Mouse (Mus musculus) hindbrain, embryonic 16.5 days (tissue): ENCODE measurements around the gene Cbx8. TPM values are rescaled to one million over a fixed set of nuclear protein-coding genes. Genes with fewer than 3 reads are reported as not detected.

Experiments used
- ATAC-seq: fragments of 200-750 bp; cut with Nextera tagmentation; 2 replicates; pipeline ENCODE4 v1.8.0; 2017; ENCODE audit warnings: moderate TSS enrichment, moderate library complexity
- H3K27ac ChIP-seq: fragments of 300-500 bp; sonication (generic); 2 replicates; pipeline ENCODE4 v1.5.1; 2014; ENCODE audit warnings: low read depth, mild to moderate bottlenecking, control low read depth, low read length, moderate library complexity
- H3K27me3 ChIP-seq: fragments of 300-500 bp; sonication (generic); replicated peaks from 2 replicates; pipeline ENCODE4 v1.6.1; 2014; ENCODE audit warnings: low read length; ENCODE audit not compliant: control insufficient read depth, insufficient read depth
- H3K36me3 ChIP-seq: fragments of 300-500 bp; sonication (generic); 2 replicates; pipeline ENCODE4 v1.6.1; 2014; ENCODE audit warnings: mild to moderate bottlenecking, low read length, moderate library complexity, mixed read lengths; ENCODE audit not compliant: control insufficient read depth, insufficient read depth
- H3K4me1 ChIP-seq: fragments of 300-500 bp; sonication (generic); 2 replicates; pipeline ENCODE4 v1.6.1; 2014; ENCODE audit warnings: low read depth, low read length; ENCODE audit not compliant: control insufficient read depth, insufficient read depth
- H3K4me2 ChIP-seq: fragments of 300-500 bp; sonication (generic); 2 replicates; pipeline ENCODE4 v1.6.1; 2014; ENCODE audit warnings: mild to moderate bottlenecking, low read length, control low read depth, moderate library complexity
- H3K4me3 ChIP-seq: fragments of 300-500 bp; sonication (generic); 2 replicates; pipeline ENCODE4 v1.5.1; 2014; ENCODE audit warnings: mild to moderate bottlenecking, low read length, control low read depth, moderate library complexity
- H3K9ac ChIP-seq: fragments of 300-500 bp; sonication (generic); 2 replicates; pipeline ENCODE4 v1.6.1; 2014; ENCODE audit warnings: low read depth, mild to moderate bottlenecking, control low read depth, low read length, moderate library complexity
- H3K9me3 ChIP-seq: fragments of 300-500 bp; sonication (generic); 2 replicates; pipeline ENCODE4 v1.6.1; 2014; ENCODE audit warnings: mild to moderate bottlenecking, low read length, moderate library complexity; ENCODE audit not compliant: control insufficient read depth
- WGBS: fragments of 180-500 bp; shearing (Covaris S2); extraction: QIAGEN DNeasy Blood & Tissue Kit; methylation state at CpG from one replicate; pipeline ENCODE4 v1.1.7; 2014; 5-methylcytosine and 5-hydroxymethylcytosine counted together
- polyA plus RNA-seq: library from polyadenylated mRNA; unstranded; fragments of >200 nt; fragmentation: Nextera tagmentation; extraction: Ambion mirVana; gene quantifications from 2 replicates; pipeline ENCODE4 v1.2.1, GENCODE M21; 2015

The Cbx8 gene
- polyA plus RNA-seq, 1 experiment from 2014 or later = 9.5 TPM

DNA sequence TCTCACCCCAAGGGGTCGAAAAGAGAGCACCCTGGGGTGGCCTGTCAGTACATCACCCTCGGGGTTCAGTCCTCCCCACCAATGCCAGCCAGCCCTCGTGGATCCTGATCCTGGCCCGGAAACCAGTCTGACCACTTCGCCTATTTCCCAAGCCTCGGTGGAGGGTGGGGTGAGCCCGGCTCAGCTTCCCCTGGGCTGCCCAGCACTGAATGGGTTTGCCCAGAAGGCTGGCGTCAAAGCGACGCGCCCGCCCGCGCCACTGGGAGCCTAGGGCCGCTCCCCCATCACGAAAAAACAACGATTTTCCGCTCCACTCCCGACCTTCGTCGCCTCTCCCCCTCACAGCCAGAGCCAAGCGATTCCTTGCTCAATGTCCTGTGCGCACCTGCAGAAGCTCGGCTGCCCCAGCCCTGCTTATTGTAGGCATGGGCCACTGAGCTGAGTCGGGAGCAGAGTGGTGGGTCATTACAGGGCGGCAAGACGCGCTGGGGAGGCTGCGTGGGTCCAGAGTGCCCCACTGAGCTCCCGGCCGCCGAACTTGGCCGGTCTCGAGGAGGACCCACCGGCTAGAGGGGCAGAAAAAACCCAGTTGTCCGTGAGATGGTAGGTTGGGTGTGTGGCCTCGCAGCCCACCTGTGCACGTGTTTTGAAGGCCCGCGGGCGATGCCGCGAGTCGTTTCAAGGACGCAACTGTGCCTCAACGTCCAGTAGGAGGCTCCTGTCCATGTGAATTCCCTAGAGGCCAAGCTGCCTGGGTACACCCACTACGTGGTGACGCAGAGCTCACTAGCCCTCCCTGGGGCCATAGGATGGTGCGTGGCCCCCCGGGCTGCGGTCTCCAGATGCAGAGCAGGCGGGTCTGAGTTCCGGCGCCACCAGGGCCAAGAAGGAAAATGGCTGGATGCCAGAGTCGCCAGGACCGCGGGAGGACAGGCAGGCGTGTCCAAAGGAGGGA is 17.5 kb upstream of the Cbx8 start:
- Histone ChIP-seq H3K27me3 (peaks cover 14% of the 10 kb centered on the region), H3K4me1 (peaks cover 40% of the 10 kb centered on the region), H3K9me3 (no peaks in the 10 kb centered on the region), H3K9ac (peak overlapping the region; percentile 37), H3K4me3 (peak overlapping the region; percentile 11; the same call in 1 of the 2 replicates), H3K27ac (no peak overlapping the region), H3K36me3 (no peaks in the 10 kb centered on the region), H3K4me2 (peak overlapping the region; percentile 50)
- ATAC-seq = no peak
- 1% methylated on average over 55 of the region's 58 CpGs for WGBS

DNA sequence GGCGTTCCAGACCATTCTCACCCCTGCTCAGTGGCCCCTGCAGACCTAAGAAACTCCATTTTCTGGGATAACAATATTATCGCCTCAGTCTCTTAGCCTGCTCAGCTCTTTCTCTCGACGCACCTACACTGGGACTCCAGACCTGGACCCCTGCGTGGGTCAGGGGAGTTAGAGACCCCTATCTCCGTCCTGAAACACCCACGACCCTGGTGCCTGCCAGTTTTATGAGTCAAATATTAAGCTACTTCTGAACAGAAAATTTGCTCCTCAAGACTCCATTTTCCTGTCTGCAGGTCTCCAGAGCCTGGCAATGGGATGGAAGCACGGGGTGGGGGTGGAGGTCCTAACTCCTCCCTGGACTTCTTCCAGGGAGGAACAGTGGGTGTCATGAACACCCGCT is 16.5 kb upstream of the Cbx8 start:
- Histone ChIP-seq H3K27ac (peak overlapping the region; percentile 89), H3K4me3 (peak overlapping the region; percentile 58), H3K9ac (peak overlapping the region; percentile 86), H3K4me2 (peak overlapping the region; percentile 97), H3K4me1 (peaks cover 46% of the 10 kb centered on the region), H3K27me3 (peaks cover 14% of the 10 kb centered on the region), H3K9me3 (no peaks in the 10 kb centered on the region), H3K36me3 (no peaks in the 10 kb centered on the region)
- 6% methylated on average over 9 of the region's 9 CpGs for WGBS
- no peak for ATAC-seq

DNA sequence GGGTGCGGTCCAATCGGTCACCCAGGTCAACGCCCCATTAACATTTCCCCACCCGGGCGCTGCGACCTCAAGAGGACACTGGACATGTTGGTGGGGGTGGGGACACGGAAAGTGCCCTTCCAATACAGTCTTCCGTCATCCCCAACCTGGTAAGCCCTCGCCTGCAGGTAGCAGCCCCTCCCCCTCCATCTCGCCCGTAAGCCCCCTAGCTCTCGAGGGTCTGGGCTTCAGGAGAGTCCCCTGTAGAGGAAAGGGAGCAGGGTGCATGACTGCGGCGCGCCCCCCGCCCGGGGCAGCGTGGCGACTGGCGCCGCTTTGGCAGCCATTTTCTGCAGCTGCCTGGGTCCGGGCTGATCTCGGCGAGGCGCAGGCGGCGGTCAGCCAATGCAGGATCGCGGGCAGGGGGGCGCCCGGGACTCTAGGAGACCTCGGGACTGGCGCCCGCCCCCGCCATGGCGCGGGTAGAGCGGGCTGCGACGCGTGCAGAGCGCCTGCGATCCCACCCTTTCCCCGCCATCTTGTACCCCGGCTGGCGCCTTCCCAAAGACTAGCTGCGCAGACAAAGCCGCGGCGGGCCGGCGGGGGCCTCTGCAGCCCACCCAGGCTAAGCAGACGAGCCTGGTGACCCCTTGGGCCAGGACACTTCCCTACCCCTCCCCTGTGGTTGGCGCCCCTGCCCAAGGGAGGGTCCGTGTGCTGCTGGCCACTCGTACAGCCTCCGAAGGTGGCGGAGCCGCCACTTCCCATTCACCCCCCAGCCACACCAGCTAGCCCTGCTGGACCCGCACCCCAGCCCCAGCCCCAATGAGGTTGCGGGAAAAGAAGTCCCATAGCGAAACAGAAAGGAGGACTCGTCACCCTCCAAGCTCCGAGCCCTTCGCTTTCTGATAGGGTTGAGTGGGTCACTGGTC is 15.8 kb upstream of the Cbx8 start:
- peak overlapping the region; percentile 97 for H3K4me2 ChIP-seq
- H3K4me3 ChIP-seq = peak overlapping the region; percentile 58
- H3K4me1 ChIP-seq = peaks cover 49% of the 10 kb centered on the region
- peaks cover 19% of the 10 kb centered on the region for H3K27me3 ChIP-seq
- peak; percentile 7 for ATAC-seq
- peak overlapping the region; percentile 86 for H3K9ac ChIP-seq
- no peaks in the 10 kb centered on the region for H3K9me3 ChIP-seq
- H3K36me3 ChIP-seq = no peaks in the 10 kb centered on the region
- under 1% methylated on average over 55 of the region's 65 CpGs for WGBS
- peak overlapping the region; percentile 89 for H3K27ac ChIP-seq

DNA sequence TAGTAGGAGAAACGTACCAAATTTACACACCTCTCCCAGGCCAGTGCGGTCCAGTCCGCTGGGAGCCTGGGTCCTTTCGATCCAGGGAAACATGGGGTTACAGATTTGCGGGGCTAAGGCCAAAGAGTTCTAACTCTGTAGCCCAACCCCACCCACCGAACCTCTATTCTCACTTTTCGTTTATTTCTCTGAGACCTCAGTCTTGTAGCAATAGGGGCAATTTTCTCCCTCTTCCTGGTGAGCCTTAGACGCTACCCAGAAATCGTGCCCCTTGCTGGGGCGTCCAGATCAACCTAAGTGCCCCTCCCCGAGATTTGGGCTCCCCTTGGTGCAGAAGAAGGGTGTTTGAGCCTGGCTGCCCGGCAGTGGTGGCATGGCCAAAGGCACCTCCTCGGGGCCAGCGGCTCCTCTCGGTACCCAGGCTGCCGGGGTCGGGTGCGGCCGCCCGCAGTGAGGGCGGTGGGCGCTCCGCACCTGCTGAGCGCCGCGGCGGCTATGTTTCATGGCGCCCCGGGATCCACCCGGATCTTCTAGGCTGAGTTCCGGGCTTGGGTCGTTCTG is 14.9 kb upstream of the Cbx8 start:
- no peaks in the 10 kb centered on the region for H3K9me3 ChIP-seq
- peaks cover 49% of the 10 kb centered on the region for H3K4me1 ChIP-seq
- peak overlapping the region; percentile 86 for H3K9ac ChIP-seq
- WGBS = 1% methylated on average over 32 of the region's 32 CpGs
- peak overlapping the region; percentile 89 for H3K27ac ChIP-seq
- peak overlapping the region; percentile 58 for H3K4me3 ChIP-seq
- no peaks in the 10 kb centered on the region for H3K36me3 ChIP-seq
- no peak for ATAC-seq
- peaks cover 28% of the 10 kb centered on the region for H3K27me3 ChIP-seq
- H3K4me2 ChIP-seq = peak overlapping the region; percentile 97

DNA sequence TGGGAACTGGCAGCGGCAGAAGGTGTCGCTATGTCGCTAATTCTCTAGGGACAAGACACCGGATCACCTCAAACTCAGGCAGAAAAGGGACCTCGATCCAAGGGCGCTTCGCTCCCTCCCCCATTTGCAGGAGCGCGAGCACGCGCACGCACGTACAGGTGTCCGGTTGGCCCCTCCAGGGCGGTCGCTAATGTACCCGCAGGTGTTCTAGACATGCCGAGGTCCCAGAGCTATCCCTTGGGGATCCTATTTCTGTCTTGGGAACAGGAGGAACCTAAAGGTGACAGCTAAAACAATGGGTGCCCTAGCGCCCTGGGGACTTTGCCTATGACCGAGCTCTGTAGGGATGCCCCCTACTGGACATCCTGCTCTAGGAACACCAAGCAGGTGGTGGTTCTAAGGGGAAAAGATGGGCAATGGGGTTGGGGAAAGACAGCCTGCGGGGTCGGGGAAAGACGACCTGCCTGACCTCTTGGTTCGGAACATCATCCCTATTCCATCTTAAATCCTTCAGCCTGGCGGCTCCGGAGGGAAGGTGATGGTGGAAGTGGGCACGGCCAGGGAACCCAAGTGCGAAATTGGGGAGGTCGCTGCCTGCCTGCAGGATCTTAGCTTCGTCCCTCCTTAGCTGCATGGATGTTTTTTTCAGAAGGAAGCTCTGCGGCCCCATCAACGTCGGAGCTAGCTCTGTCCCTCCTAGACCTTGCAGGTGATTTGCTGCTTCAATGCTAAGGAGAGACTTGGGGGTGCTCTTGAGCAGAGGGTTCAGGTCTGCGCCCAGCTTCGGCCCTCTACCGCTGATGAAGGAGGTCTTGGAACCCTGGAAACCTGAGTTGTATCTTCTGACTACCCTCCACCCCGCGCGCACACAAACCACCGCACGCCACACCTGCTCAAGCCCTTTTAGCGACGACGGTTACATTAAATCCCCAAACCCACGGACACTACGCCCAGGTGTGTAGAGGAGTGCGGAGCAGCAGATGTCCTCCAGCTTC is 13.9 kb upstream of the Cbx8 start:
- Histone ChIP-seq H3K27ac (peak overlapping the region; percentile 93), H3K9me3 (no peaks in the 10 kb centered on the region), H3K27me3 (peaks cover 35% of the 10 kb centered on the region), H3K4me3 (peak overlapping the region; percentile 39), H3K36me3 (no peaks in the 10 kb centered on the region), H3K4me1 (peaks cover 49% of the 10 kb centered on the region), H3K4me2 (peak overlapping the region; percentile 97), H3K9ac (peak overlapping the region; percentile 67)
- 2% methylated on average over 47 of the region's 47 CpGs for WGBS
- ATAC-seq = no peak

DNA sequence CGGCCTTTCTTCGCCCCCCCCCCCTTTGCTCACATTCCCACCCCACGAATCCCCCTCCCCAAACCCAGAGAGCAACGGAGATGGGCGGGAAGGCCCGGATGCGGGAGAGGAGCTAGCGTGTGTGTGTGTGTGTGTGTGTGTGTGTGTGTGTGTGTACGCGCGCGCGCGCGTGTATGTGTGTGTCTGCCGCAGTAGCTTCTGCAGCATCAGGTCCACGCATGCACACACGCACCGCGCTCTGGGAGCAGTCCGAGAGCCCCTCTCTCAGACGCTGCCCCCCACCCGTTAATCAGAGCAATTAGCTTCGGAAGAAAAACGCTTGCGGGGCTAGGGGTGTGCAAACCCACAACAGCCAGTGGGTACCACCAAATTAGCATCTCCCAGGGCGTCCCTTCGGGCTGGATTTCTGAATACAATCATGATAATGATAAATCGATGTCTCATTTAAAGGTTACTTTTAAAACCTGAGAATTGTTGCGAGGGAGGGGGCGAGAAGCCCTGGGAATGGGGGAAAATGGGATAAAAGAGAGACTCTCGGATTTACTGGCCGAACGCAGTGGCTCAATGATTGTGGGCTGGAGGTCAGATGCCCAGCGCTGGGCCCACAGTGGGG is 13.1 kb upstream of the Cbx8 start:
- 1% methylated on average over 34 of the region's 35 CpGs for WGBS
- H3K9ac ChIP-seq = peak overlapping the region; percentile 67
- peak overlapping the region; percentile 39 for H3K4me3 ChIP-seq
- H3K4me2 ChIP-seq = peak overlapping the region; percentile 97
- H3K9me3 ChIP-seq = no peaks in the 10 kb centered on the region
- peak overlapping the region; percentile 93 for H3K27ac ChIP-seq
- H3K27me3 ChIP-seq = peaks cover 29% of the 10 kb centered on the region
- ATAC-seq = peak; percentile 64
- no peaks in the 10 kb centered on the region for H3K36me3 ChIP-seq
- H3K4me1 ChIP-seq = peaks cover 48% of the 10 kb centered on the region

DNA sequence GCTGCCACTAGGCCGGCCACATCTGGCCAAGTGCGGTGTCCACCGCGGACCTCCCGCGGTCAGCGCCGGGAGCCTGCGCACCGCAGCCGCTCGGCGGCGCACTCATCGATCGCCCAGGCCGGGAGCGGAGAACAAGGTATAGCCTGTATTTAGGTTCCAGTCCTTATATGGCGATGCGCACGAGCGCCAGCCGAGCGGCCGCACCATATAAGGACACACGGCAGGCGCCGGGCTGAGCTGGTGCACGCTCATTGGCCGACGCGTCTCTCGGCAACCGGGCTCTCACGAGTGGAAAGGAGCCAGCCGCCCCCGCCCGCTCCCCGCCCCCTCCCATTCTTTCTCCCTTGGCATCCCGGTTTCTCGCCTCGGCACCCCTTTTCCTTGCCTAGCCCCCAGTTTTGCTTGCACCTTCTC is 12.5 kb upstream of the Cbx8 start:
- H3K9ac ChIP-seq = peak overlapping the region; percentile 67
- no peaks in the 10 kb centered on the region for H3K36me3 ChIP-seq
- peaks cover 45% of the 10 kb centered on the region for H3K4me1 ChIP-seq
- ATAC-seq = peak; percentile 92
- H3K4me3 ChIP-seq = peak overlapping the region; percentile 39
- H3K4me2 ChIP-seq = peak overlapping the region; percentile 97
- H3K27me3 ChIP-seq = peaks cover 27% of the 10 kb centered on the region
- H3K27ac ChIP-seq = peak overlapping the region; percentile 93
- H3K9me3 ChIP-seq = no peaks in the 10 kb centered on the region
- under 1% methylated on average over 25 of the region's 42 CpGs for WGBS
